Comparison of ENCODE assay signal across 24 mouse cellular contexts in genomic region chr8:116352635-116353034, GRCm38 (mm10).
DNase-seq lines count a peak whose midpoint lies in the region; ATAC-seq and TF ChIP-seq lines count a peak whose summit lies in the region.
"Had no signal": no experiment of that assay in that cellular context is flagged by ENCODE, and none has a peak within 500 bp of the region (broad histone marks: within the 10 kb centered on the region; RNA-seq: fewer than 3 reads in every experiment).

No protein-coding gene starts in this region.

- no peak overlapping the region for H3K9ac ChIP-seq in kidney, embryonic 15.5 days
- H3K9ac ChIP-seq in liver, adult 2 months (ENCODE audit: low read depth, low read length): no peak overlapping the region
- H3K9ac ChIP-seq in liver, embryonic 11.5 days (ENCODE audit: low read depth, low read length): no peak overlapping the region
- H3K9ac ChIP-seq: embryonic facial prominence, embryonic 12.5 days; forebrain, embryonic 13.5 days had no signal

- H3K4me3 ChIP-seq in kidney, adult 2 months (ENCODE audit: insufficient read depth, low read depth, low read length): no peak overlapping the region
- H3K4me3 ChIP-seq in kidney, embryonic 15.5 days (replicated peaks): no peak overlapping the region
- no peak overlapping the region for H3K4me3 ChIP-seq in liver, adult 2 months (ENCODE audit: insufficient read depth, low read depth, low read length)
- H3K4me3 ChIP-seq in liver, embryonic 11.5 days (ENCODE audit: low read depth, low read length): no peak overlapping the region
- H3K4me3 ChIP-seq: embryonic facial prominence, embryonic 10.5 days; embryonic facial prominence, embryonic 12.5 days; forebrain, embryonic 13.5 days had no signal

- no peaks in the 10 kb centered on the region for H3K36me3 ChIP-seq in kidney, adult 2 months (ENCODE audit: control insufficient read depth, insufficient read depth, low read length)
- H3K36me3 ChIP-seq in kidney, embryonic 15.5 days: no peaks in the 10 kb centered on the region
- H3K36me3 ChIP-seq in liver, adult 2 months (ENCODE audit: control insufficient read depth, insufficient read depth, low read length): no peaks in the 10 kb centered on the region
- no peaks in the 10 kb centered on the region for H3K36me3 ChIP-seq in liver, embryonic 11.5 days (ENCODE audit: control insufficient read depth, insufficient read depth, low read length)
- H3K36me3 ChIP-seq: embryonic facial prominence, embryonic 10.5 days; embryonic facial prominence, embryonic 12.5 days; G1E had no signal

- TF ChIP-seq POLR2A in kidney, adult 2 months (IDR thresholded peaks at IDR 0.05; ENCODE audit: low read depth, low read length): no peak
- TF ChIP-seq POLR2A in liver, adult 2 months (IDR thresholded peaks at IDR 0.05; ENCODE audit: extremely low read depth, insufficient read depth, low read length): no peak

- H3K79me2 ChIP-seq in liver, adult 2 months (ENCODE audit: control insufficient read depth, insufficient read depth, low read length): no peaks in the 10 kb centered on the region

- H3K27ac ChIP-seq in kidney, adult 2 months (ENCODE audit: insufficient read depth, low read depth, low read length): no peak overlapping the region
- H3K27ac ChIP-seq in kidney, embryonic 15.5 days: no peak overlapping the region
- H3K27ac ChIP-seq in liver, adult 2 months (replicated peaks; ENCODE audit: insufficient read depth, low read depth, low read length): peak overlapping the region; percentile 99
- H3K27ac ChIP-seq in liver, embryonic 11.5 days (ENCODE audit: low read depth, low read length): no peak overlapping the region
- H3K27ac ChIP-seq: embryonic facial prominence, embryonic 10.5 days; embryonic facial prominence, embryonic 12.5 days; forebrain, embryonic 13.5 days had no signal

- WGBS in kidney, adult 2 months: 73% methylated on average over 2 of the region's 2 CpGs
- WGBS in kidney, embryonic 15.5 days: 96% methylated on average over 2 of the region's 2 CpGs
- WGBS in liver, adult 2 months: 38% methylated on average over 2 of the region's 2 CpGs
- WGBS in liver, embryonic 11.5 days: 85% methylated on average over 2 of the region's 2 CpGs

- H3K4me1 ChIP-seq in kidney, adult 2 months (ENCODE audit: control insufficient read depth, insufficient read depth, low read length): peaks cover 3% of the 10 kb centered on the region; the same call in 1 of the 2 replicates
- no peaks in the 10 kb centered on the region for H3K4me1 ChIP-seq in kidney, embryonic 15.5 days
- peaks cover 13% of the 10 kb centered on the region; the same call in 1 of the 2 replicates for H3K4me1 ChIP-seq in liver, adult 2 months (ENCODE audit: control insufficient read depth, insufficient read depth, low read length)
- no peaks in the 10 kb centered on the region for H3K4me1 ChIP-seq in liver, embryonic 11.5 days (replicated peaks; ENCODE audit: control insufficient read depth, insufficient read depth, low read length)
- H3K4me1 ChIP-seq: embryonic facial prominence, embryonic 10.5 days; embryonic facial prominence, embryonic 12.5 days; forebrain, embryonic 13.5 days had no signal

- no peaks in the 10 kb centered on the region for H3K9me3 ChIP-seq in kidney, embryonic 15.5 days (replicated peaks)
- H3K9me3 ChIP-seq in liver, embryonic 11.5 days (ENCODE audit: control insufficient read depth, low read length): no peaks in the 10 kb centered on the region
- H3K9me3 ChIP-seq: embryonic facial prominence, embryonic 10.5 days; embryonic facial prominence, embryonic 12.5 days; forebrain, embryonic 13.5 days had no signal

- ATAC-seq in kidney, embryonic 15.5 days (replicated peaks; ENCODE audit: low FRiP score): no peak
- ATAC-seq in liver, embryonic 11.5 days (replicated peaks; ENCODE audit: low FRiP score): no peak
- ATAC-seq: activated CD4-positive, CD25-positive, alpha-beta regulatory T cell, adult 4 months; CD4-positive, CD25-positive, alpha-beta regulatory T cell, adult 4 months; forebrain, embryonic 13.5 days; Patski had no signal

- no peak overlapping the region for H3K4me2 ChIP-seq in kidney, embryonic 15.5 days
- H3K4me2 ChIP-seq in liver, embryonic 11.5 days: no peak overlapping the region
- H3K4me2 ChIP-seq: embryonic facial prominence, embryonic 12.5 days; forebrain, embryonic 13.5 days had no signal

- TF ChIP-seq CTCF in kidney, adult 2 months (conservative IDR thresholded peaks at IDR 0.05; ENCODE audit: insufficient read depth, insufficient read length, low read depth, low read length): no peak
- no peak for TF ChIP-seq CTCF in liver, adult 2 months (IDR thresholded peaks at IDR 0.05; ENCODE audit: low read depth, low read length)

- peak; percentile 59 for DNase-seq in heart, adult 11 months
- DNase-seq in heart, adult 8-10 months (ENCODE audit: low spot score): no peak
- peak; percentile 62 for DNase-seq in kidney, adult 2 months
- no peak for DNase-seq in kidney, adult 18-20 months
- DNase-seq in kidney, adult 9 months: peak; percentile 70
- DNase-seq in liver, adult 2 months (ENCODE audit: extremely low read depth, low read depth, low spot score): peak; percentile 98
- DNase-seq in liver, embryonic 11.5 days (ENCODE audit: low spot score): no peak
- DNase-seq: adrenal gland, adult 8-10 months; adrenal gland, postnatal 14 days; adrenal gland, postnatal 36 days; B cell, adult 2 months; cerebellum, adult 11-12 months; cerebellum, adult 2 months; cerebellum, adult 9-10 months; cerebellum, postnatal 10 days; cerebellum, postnatal 25 days had no signal

- no peaks in the 10 kb centered on the region for H3K27me3 ChIP-seq in kidney, adult 2 months (replicated peaks; ENCODE audit: control insufficient read depth, insufficient read depth, low read length)
- H3K27me3 ChIP-seq in kidney, embryonic 15.5 days: no peaks in the 10 kb centered on the region
- no peaks in the 10 kb centered on the region for H3K27me3 ChIP-seq in liver, adult 2 months (ENCODE audit: control insufficient read depth, insufficient read depth, low read length)
- no peaks in the 10 kb centered on the region for H3K27me3 ChIP-seq in liver, embryonic 11.5 days (replicated peaks; ENCODE audit: control insufficient read depth, insufficient read depth, low read length)
- H3K27me3 ChIP-seq: embryonic facial prominence, embryonic 12.5 days; forebrain, embryonic 13.5 days had no signal

Comparison
In these comparisons a context has a peak if more than half of its experiments do, and no peak if none do; other contexts are left out.
1. DNase-seq: peak in heart, adult 11 months (single experiment), kidney, adult 2 months (single experiment), kidney, adult 9 months (single experiment) and liver, adult 2 months (single experiment); none in heart, adult 8-10 months (single experiment), kidney, adult 18-20 months (single experiment) and liver, embryonic 11.5 days (single experiment).